Mouse (Mus musculus): ENCODE results near the gene Olfr78. TPM values are rescaled to one million over a fixed set of nuclear protein-coding genes. Genes with fewer than 3 reads are reported as not detected.

The Olfr78 gene
- polyA plus RNA-seq (2015; fragmentation: Nextera tagmentation; extraction: Ambion mirVana): 0.23 and 0.25 TPM in 2 replicates

GRCm38 (mm10) chr7:102759266-102759665 lies at the start of gene Olfr78, which contains the start of gene Olfr560:
TSS of gene Olfr78 (minus strand) at chr7:102759471.
TSS of gene Olfr560 (minus strand) at chr7:102759366.
- no peaks in the 10 kb centered on the region for H3K27me3 ChIP-seq (ENCODE audit: control insufficient read depth, insufficient read depth, low read depth, low read length)
- 64% methylated on average over 4 of the region's 4 CpGs for WGBS
- no peaks in the 10 kb centered on the region for H3K36me3 ChIP-seq (ENCODE audit: control insufficient read depth, insufficient read depth, low read length)
- no peaks in the 10 kb centered on the region for H3K4me1 ChIP-seq (replicated peaks; ENCODE audit: control insufficient read depth, insufficient read depth, low read length)
- no peaks in the 10 kb centered on the region for H3K9me3 ChIP-seq (ENCODE audit: control insufficient read depth, low read length)
- no peak within 1 kb of the TSS for H3K27ac ChIP-seq (ENCODE audit: low read length)
- H3K4me2 ChIP-seq (ENCODE audit: low read depth, low read length): no peak within 1 kb of the TSS
- no peak within 1 kb of the TSS for H3K9ac ChIP-seq (ENCODE audit: low read length)
- H3K4me3 ChIP-seq (ENCODE audit: low read length): no peak within 1 kb of the TSS
- ATAC-seq (ENCODE audit: low read depth): no peak

GRCm38 (mm10) chr7:102803180-102803579 lies 43.9 kb upstream of the Olfr78 start, which contains the start of gene Olfr564:
TSS of gene Olfr564 (plus strand) at chr7:102803480.
- Histone ChIP-seq H3K27ac (ENCODE audit: low read length) (no peak within 1 kb of the TSS), H3K9me3 (ENCODE audit: control insufficient read depth, low read length) (no peaks in the 10 kb centered on the region), H3K4me2 (ENCODE audit: low read depth, low read length) (no peak within 1 kb of the TSS), H3K4me3 (ENCODE audit: low read length) (no peak within 1 kb of the TSS), H3K4me1 (replicated peaks; ENCODE audit: control insufficient read depth, insufficient read depth, low read length) (no peaks in the 10 kb centered on the region), H3K27me3 (ENCODE audit: control insufficient read depth, insufficient read depth, low read depth, low read length) (no peaks in the 10 kb centered on the region), H3K36me3 (ENCODE audit: control insufficient read depth, insufficient read depth, low read length) (no peaks in the 10 kb centered on the region), H3K9ac (ENCODE audit: low read length) (no peak within 1 kb of the TSS)
- ATAC-seq (ENCODE audit: low read depth): no peak

GRCm38 (mm10) chr7:102770921-102771320 lies 11.7 kb upstream of the Olfr78 start, which contains the start of gene Olfr561:
TSS of gene Olfr561 (plus strand) at chr7:102771221.
- Histone ChIP-seq H3K9ac (ENCODE audit: low read length) (no peak within 1 kb of the TSS), H3K4me1 (replicated peaks; ENCODE audit: control insufficient read depth, insufficient read depth, low read length) (no peaks in the 10 kb centered on the region), H3K4me3 (ENCODE audit: low read length) (no peak within 1 kb of the TSS), H3K4me2 (ENCODE audit: low read depth, low read length) (no peak within 1 kb of the TSS), H3K27me3 (ENCODE audit: control insufficient read depth, insufficient read depth, low read depth, low read length) (no peaks in the 10 kb centered on the region), H3K36me3 (ENCODE audit: control insufficient read depth, insufficient read depth, low read length) (no peaks in the 10 kb centered on the region), H3K27ac (ENCODE audit: low read length) (no peak within 1 kb of the TSS), H3K9me3 (ENCODE audit: control insufficient read depth, low read length) (no peaks in the 10 kb centered on the region)
- WGBS: 71% methylated on average over 2 of the region's 2 CpGs
- no peak for ATAC-seq (ENCODE audit: low read depth)

GRCm38 (mm10) chr7:102752086-102752485 lies 7.2 kb downstream of the Olfr78 start:
- H3K4me3 ChIP-seq (ENCODE audit: low read length): no peak overlapping the region
- no peaks in the 10 kb centered on the region for H3K27me3 ChIP-seq (ENCODE audit: control insufficient read depth, insufficient read depth, low read depth, low read length)
- no peak for ATAC-seq (ENCODE audit: low read depth)
- no peak overlapping the region for H3K4me2 ChIP-seq (ENCODE audit: low read depth, low read length)
- H3K9ac ChIP-seq (ENCODE audit: low read length): no peak overlapping the region
- no peaks in the 10 kb centered on the region for H3K4me1 ChIP-seq (replicated peaks; ENCODE audit: control insufficient read depth, insufficient read depth, low read length)
- 8% methylated on average over 1 of the region's 1 CpGs for WGBS
- H3K36me3 ChIP-seq (ENCODE audit: control insufficient read depth, insufficient read depth, low read length): no peaks in the 10 kb centered on the region
- no peak overlapping the region for H3K27ac ChIP-seq (ENCODE audit: low read length)
- no peaks in the 10 kb centered on the region for H3K9me3 ChIP-seq (ENCODE audit: control insufficient read depth, low read length)

- Histone ChIP-seq H3K36me3 (ENCODE audit: control insufficient read depth, insufficient read depth, low read length) (no peaks in the 10 kb centered on the region), H3K9ac (ENCODE audit: low read length) (no peak overlapping the region), H3K27me3 (ENCODE audit: control insufficient read depth, insufficient read depth, low read depth, low read length) (no peaks in the 10 kb centered on the region), H3K9me3 (ENCODE audit: control insufficient read depth, low read length) (no peaks in the 10 kb centered on the region), H3K4me2 (ENCODE audit: low read depth, low read length) (no peak overlapping the region), H3K4me1 (replicated peaks; ENCODE audit: control insufficient read depth, insufficient read depth, low read length) (no peaks in the 10 kb centered on the region), H3K27ac (ENCODE audit: low read length) (no peak overlapping the region), H3K4me3 (ENCODE audit: low read length) (no peak overlapping the region)
- no peak for ATAC-seq (ENCODE audit: low read depth)
- 45% methylated on average over 2 of the region's 2 CpGs for WGBS
Observed at GRCm38 (mm10) chr7:102737705-102738104, 21.6 kb downstream of the Olfr78 start.

GRCm38 (mm10) chr7:102733793-102734192 lies 25.5 kb downstream of the Olfr78 start:
- ATAC-seq (ENCODE audit: low read depth): no peak
- Histone ChIP-seq H3K4me2 (ENCODE audit: low read depth, low read length) (no peak overlapping the region), H3K9me3 (ENCODE audit: control insufficient read depth, low read length) (no peaks in the 10 kb centered on the region), H3K4me3 (ENCODE audit: low read length) (no peak overlapping the region), H3K27me3 (ENCODE audit: control insufficient read depth, insufficient read depth, low read depth, low read length) (no peaks in the 10 kb centered on the region), H3K9ac (ENCODE audit: low read length) (no peak overlapping the region), H3K4me1 (replicated peaks; ENCODE audit: control insufficient read depth, insufficient read depth, low read length) (no peaks in the 10 kb centered on the region), H3K27ac (ENCODE audit: low read length) (no peak overlapping the region), H3K36me3 (ENCODE audit: control insufficient read depth, insufficient read depth, low read length) (no peaks in the 10 kb centered on the region)
- WGBS: 7% methylated on average over 1 of the region's 1 CpGs

- H3K9ac ChIP-seq (ENCODE audit: low read length): no peak within 1 kb of the TSS
- no peak for ATAC-seq (ENCODE audit: low read depth)
- H3K4me2 ChIP-seq (ENCODE audit: low read depth, low read length): no peak within 1 kb of the TSS
- H3K36me3 ChIP-seq (ENCODE audit: control insufficient read depth, insufficient read depth, low read length): no peaks in the 10 kb centered on the region
- H3K4me3 ChIP-seq (ENCODE audit: low read length): no peak within 1 kb of the TSS
- H3K27me3 ChIP-seq (ENCODE audit: control insufficient read depth, insufficient read depth, low read depth, low read length): no peaks in the 10 kb centered on the region
- no peaks in the 10 kb centered on the region for H3K4me1 ChIP-seq (replicated peaks; ENCODE audit: control insufficient read depth, insufficient read depth, low read length)
- H3K27ac ChIP-seq (ENCODE audit: low read length): no peak within 1 kb of the TSS
- H3K9me3 ChIP-seq (ENCODE audit: control insufficient read depth, low read length): no peaks in the 10 kb centered on the region
Observed at GRCm38 (mm10) chr7:102727391-102727790, 31.9 kb downstream of the Olfr78 start, which contains the start of gene Olfr559. TSS of gene Olfr559 (minus strand) at chr7:102727491.

- Histone ChIP-seq H3K9ac (ENCODE audit: low read length) (no peak within 1 kb of the TSS), H3K27me3 (ENCODE audit: control insufficient read depth, insufficient read depth, low read depth, low read length) (no peaks in the 10 kb centered on the region), H3K4me2 (ENCODE audit: low read depth, low read length) (no peak within 1 kb of the TSS), H3K4me1 (replicated peaks; ENCODE audit: control insufficient read depth, insufficient read depth, low read length) (no peaks in the 10 kb centered on the region), H3K4me3 (ENCODE audit: low read length) (no peak within 1 kb of the TSS), H3K27ac (ENCODE audit: low read length) (no peak within 1 kb of the TSS), H3K9me3 (ENCODE audit: control insufficient read depth, low read length) (no peaks in the 10 kb centered on the region), H3K36me3 (ENCODE audit: control insufficient read depth, insufficient read depth, low read length) (no peaks in the 10 kb centered on the region)
- no peak for ATAC-seq (ENCODE audit: low read depth)
- WGBS: 29% methylated on average over 1 of the region's 1 CpGs
Observed at GRCm38 (mm10) chr7:102718970-102719369, 40.3 kb downstream of the Olfr78 start, which contains the start of gene Olfr33. TSS of gene Olfr33 (minus strand) at chr7:102719070.

GRCm38 (mm10) chr7:102701915-102702314 lies 57.4 kb downstream of the Olfr78 start, which contains the start of gene Olfr558:
TSS of gene Olfr558 (plus strand) at chr7:102702215.
- no peak within 1 kb of the TSS for H3K27ac ChIP-seq (ENCODE audit: low read length)
- no peak within 1 kb of the TSS for H3K9ac ChIP-seq (ENCODE audit: low read length)
- no peak within 1 kb of the TSS for H3K4me3 ChIP-seq (ENCODE audit: low read length)
- no peak within 1 kb of the TSS for H3K4me2 ChIP-seq (ENCODE audit: low read depth, low read length)
- H3K36me3 ChIP-seq (ENCODE audit: control insufficient read depth, insufficient read depth, low read length): no peaks in the 10 kb centered on the region
- H3K27me3 ChIP-seq (ENCODE audit: control insufficient read depth, insufficient read depth, low read depth, low read length): no peaks in the 10 kb centered on the region
- H3K4me1 ChIP-seq (replicated peaks; ENCODE audit: control insufficient read depth, insufficient read depth, low read length): no peaks in the 10 kb centered on the region
- no peaks in the 10 kb centered on the region for H3K9me3 ChIP-seq (ENCODE audit: control insufficient read depth, low read length)
- ATAC-seq (ENCODE audit: low read depth): no peak

- H3K27me3 ChIP-seq (ENCODE audit: control insufficient read depth, insufficient read depth, low read depth, low read length): 0 out of 2 replicates have a peak, but pooled peaks cover 2% of the 10 kb centered on the region
- ATAC-seq (ENCODE audit: low read depth): no peak
- H3K9me3 ChIP-seq (ENCODE audit: control insufficient read depth, low read length): no peaks in the 10 kb centered on the region
- no peak overlapping the region for H3K27ac ChIP-seq (ENCODE audit: low read length)
- no peak overlapping the region for H3K9ac ChIP-seq (ENCODE audit: low read length)
- no peak overlapping the region for H3K4me3 ChIP-seq (ENCODE audit: low read length)
- 85% methylated on average over 7 of the region's 7 CpGs for WGBS
- no peak overlapping the region for H3K4me2 ChIP-seq (ENCODE audit: low read depth, low read length)
- no peaks in the 10 kb centered on the region for H3K36me3 ChIP-seq (ENCODE audit: control insufficient read depth, insufficient read depth, low read length)
- no peaks in the 10 kb centered on the region for H3K4me1 ChIP-seq (replicated peaks; ENCODE audit: control insufficient read depth, insufficient read depth, low read length)
Observed at GRCm38 (mm10) chr7:102698461-102698860, 60.8 kb downstream of the Olfr78 start.
